Mouse (Mus musculus): Measurements from ENCODE around the gene Nasp. TPM values are rescaled to one million over a fixed set of nuclear protein-coding genes. Genes with fewer than 3 reads are reported as not detected.

The Nasp gene
- polyA plus RNA-seq, 1 experiment, result 3.9 TPM

DNA sequence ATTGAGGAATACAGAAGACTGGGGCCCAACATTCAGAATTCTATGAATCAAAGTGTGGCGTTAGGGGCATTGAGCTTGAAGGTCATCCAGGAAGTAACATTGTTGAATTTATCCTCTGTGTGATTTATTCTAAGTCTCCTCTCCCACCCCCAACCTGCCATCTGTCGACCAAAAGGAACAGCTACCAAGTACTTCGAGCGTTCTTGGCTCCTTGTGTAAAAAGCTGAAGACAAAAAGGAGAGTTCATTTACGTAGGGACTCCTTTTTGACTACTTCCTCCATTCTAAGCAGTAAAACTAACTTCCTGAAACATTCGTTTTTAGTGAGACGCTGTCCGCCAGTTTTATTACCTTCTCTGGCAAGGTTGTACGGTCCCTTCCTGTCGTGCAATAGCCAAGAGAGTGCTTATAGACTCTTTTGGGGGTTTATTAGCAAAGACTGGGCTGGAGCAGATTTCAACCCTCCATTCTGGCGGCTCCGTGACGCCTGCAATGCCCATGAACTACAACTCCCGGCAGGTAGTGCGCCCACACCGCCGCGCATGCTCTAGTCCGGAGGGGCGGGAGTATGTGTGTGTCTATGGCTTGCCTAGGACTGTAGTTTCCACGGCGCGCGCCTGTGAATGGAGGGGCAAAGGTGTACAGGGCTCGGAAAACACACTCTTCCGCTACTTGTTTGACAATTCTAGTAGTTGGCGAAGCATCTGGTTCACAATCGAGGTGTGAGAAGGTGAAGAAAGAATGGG, 71.0 kb downstream of the Nasp start:
- TF ChIP-seq POLR2A (IDR thresholded peaks at IDR 0.05; ENCODE audit: low read depth, low read length), result peak; percentile 52
- TF ChIP-seq CTCF (conservative IDR thresholded peaks at IDR 0.05; ENCODE audit: insufficient read depth, insufficient read length, low read depth, low read length), result no peak
- WGBS, result under 1% methylated on average over 28 of the region's 28 CpGs
- Histone ChIP-seq H3K36me3 (ENCODE audit: control insufficient read depth, insufficient read depth, low read length) (no peaks in the 10 kb centered on the region; the same call in none of the 2 replicates), H3K27ac (ENCODE audit: insufficient read depth, low read depth, low read length) (peak overlapping the region; percentile 98), H3K4me1 (ENCODE audit: control insufficient read depth, insufficient read depth, low read length) (no peaks in the 10 kb centered on the region; the same call in 1 of the 2 replicates), H3K4me3 (ENCODE audit: insufficient read depth, low read depth, low read length) (peak overlapping the region; percentile 70), H3K27me3 (replicated peaks; ENCODE audit: control insufficient read depth, insufficient read depth, low read length) (no peaks in the 10 kb centered on the region)
- peak; percentile 97 for DNase-seq

- Histone ChIP-seq H3K27ac (ENCODE audit: insufficient read depth, low read depth, low read length) (peak within 1 kb of the TSS; percentile 98), H3K27me3 (replicated peaks; ENCODE audit: control insufficient read depth, insufficient read depth, low read length) (no peaks in the 10 kb centered on the region), H3K4me1 (ENCODE audit: control insufficient read depth, insufficient read depth, low read length) (no peaks in the 10 kb centered on the region; the same call in 1 of the 2 replicates), H3K36me3 (ENCODE audit: control insufficient read depth, insufficient read depth, low read length) (no peaks in the 10 kb centered on the region; the same call in none of the 2 replicates), H3K4me3 (ENCODE audit: insufficient read depth, low read depth, low read length) (peak within 1 kb of the TSS; percentile 73)
- peak; percentile 88 for DNase-seq
- 2% methylated on average over 23 of the region's 23 CpGs for WGBS
- TF ChIP-seq CTCF (conservative IDR thresholded peaks at IDR 0.05; ENCODE audit: insufficient read depth, insufficient read length, low read depth, low read length), result no peak
- no peak for TF ChIP-seq POLR2A (IDR thresholded peaks at IDR 0.05; ENCODE audit: low read depth, low read length)
These were observed 72.1 kb downstream of the Nasp start, which contains the start of gene Tmem69 for GRCm38 (mm10) chr4:116555413-116556300. Gene Tmem69, minus strand, starts transcription at chr4:116555936.

DNA sequence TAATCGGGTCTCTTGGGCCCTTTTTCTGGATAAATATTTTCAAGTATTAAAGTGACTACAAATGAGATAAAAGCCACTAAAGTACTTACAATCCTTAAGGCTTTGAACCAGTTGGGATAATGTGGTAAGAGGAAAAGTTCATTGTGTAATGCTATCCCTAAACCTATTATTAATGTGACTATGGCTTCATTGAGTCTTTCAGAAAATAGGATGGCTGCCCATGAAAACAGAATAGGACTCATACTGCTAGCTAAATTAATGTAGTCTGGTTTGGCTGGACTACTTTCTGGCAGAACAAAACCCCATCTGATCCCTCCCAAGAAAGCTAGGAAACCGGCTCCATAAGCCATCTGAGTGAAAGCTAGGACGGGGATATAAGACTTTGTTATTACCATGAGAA, 74.7 kb downstream of the Nasp start:
- H3K27me3 ChIP-seq (replicated peaks; ENCODE audit: control insufficient read depth, insufficient read depth, low read length), result no peaks in the 10 kb centered on the region
- 83% methylated on average over 3 of the region's 3 CpGs for WGBS
- H3K27ac ChIP-seq (ENCODE audit: insufficient read depth, low read depth, low read length), result no peak overlapping the region
- no peak overlapping the region for H3K4me3 ChIP-seq (ENCODE audit: insufficient read depth, low read depth, low read length)
- DNase-seq, result no peak
- H3K36me3 ChIP-seq (ENCODE audit: control insufficient read depth, insufficient read depth, low read length), result no peaks in the 10 kb centered on the region; the same call in none of the 2 replicates
- no peaks in the 10 kb centered on the region for H3K4me1 ChIP-seq (ENCODE audit: control insufficient read depth, insufficient read depth, low read length)
- TF ChIP-seq POLR2A (IDR thresholded peaks at IDR 0.05; ENCODE audit: low read depth, low read length) (no peak), CTCF (conservative IDR thresholded peaks at IDR 0.05; ENCODE audit: insufficient read depth, insufficient read length, low read depth, low read length) (no peak)

Other genes with a start within 250 kb of the Nasp start
- 45.1 and 61.9 TPM in 2 replicates for gene Mast2, start 163.8 kb downstream of the Nasp start, polyA plus RNA-seq (2012; rRNA removed)
- 3.6 and 5.2 TPM in 2 replicates for gene Ipp, start 120.4 kb downstream of the Nasp start, polyA plus RNA-seq (2012; rRNA removed)
- 6.0 and 9.9 TPM in 2 replicates for gene Tmem69, start 72.0 kb downstream of the Nasp start, polyA plus RNA-seq (2012; rRNA removed)
- 46.7 and 57.9 TPM in 2 replicates for gene Gpbp1l1, start 70.3 kb downstream of the Nasp start, polyA plus RNA-seq (2012; rRNA removed)
- gene Ccdc17, start 31.3 kb downstream of the Nasp start, polyA plus RNA-seq (2012; rRNA removed), result 9.1 and 10.4 TPM in 2 replicates
- gene Akr1a1, start 23.7 kb upstream of the Nasp start, polyA plus RNA-seq (2012; rRNA removed), result 2,926 and 3,067 TPM in 2 replicates
- 282 and 478 TPM in 2 replicates for gene Prdx1, start 57.6 kb upstream of the Nasp start, polyA plus RNA-seq (2012; rRNA removed)
- 28.8 and 30.3 TPM in 2 replicates for gene Mmachc, start 80.5 kb upstream of the Nasp start, polyA plus RNA-seq (2012; rRNA removed)
- 29.2 and 34.5 TPM in 2 replicates for gene Ccdc163, start 80.6 kb upstream of the Nasp start, polyA plus RNA-seq (2012; rRNA removed)
- 10.7 and 11.7 TPM in 2 replicates for gene Tesk2, start 93.0 kb upstream of the Nasp start, polyA plus RNA-seq (2012; rRNA removed)
- 19.2 and 19.6 TPM in 2 replicates for gene Toe1, start 179.7 kb upstream of the Nasp start, polyA plus RNA-seq (2012; rRNA removed)
- gene Mutyh, start 179.8 kb upstream of the Nasp start, polyA plus RNA-seq (2012; rRNA removed), result 2.7 and 2.9 TPM in 2 replicates
- gene Hpdl, start 193.8 kb upstream of the Nasp start, polyA plus RNA-seq (2012; rRNA removed), result 2.1 and 2.5 TPM in 2 replicates
- 7.4 and 7.5 TPM in 2 replicates for gene Zswim5, start 249.4 kb upstream of the Nasp start, polyA plus RNA-seq (2012; rRNA removed)